Mouse (Mus musculus) liver, embryonic 15.5 days (tissue): ENCODE data around the gene Cfh. TPM values are rescaled to one million over a fixed set of nuclear protein-coding genes. Genes with fewer than 3 reads are reported as not detected.
"Not testable (repeated sequence)": the region's sequence is repeated elsewhere in the genome, so short reads cannot be mapped to it uniquely, and the experiment has no call there.

Experiments
- ATAC-seq: fragments of 200-750 bp; cut with Nextera tagmentation; 2 replicates; pipeline ENCODE4 v1.8.0; 2017; ENCODE audit warnings: moderate number of reproducible peaks, mild to moderate bottlenecking, moderate library complexity; ENCODE audit not compliant: insufficient read depth
- H3K27ac ChIP-seq: fragments of 300-500 bp; sonication (generic); replicated peaks from 2 replicates; pipeline ENCODE4 v1.5.1; 2015; ENCODE audit warnings: mild to moderate bottlenecking, inconsistent platforms
- H3K27me3 ChIP-seq: fragments of 300-500 bp; sonication (generic); 2 replicates; pipeline ENCODE4 v1.6.1; 2015; ENCODE audit warnings: mild to moderate bottlenecking, inconsistent platforms
- H3K36me3 ChIP-seq: fragments of 300-500 bp; sonication (generic); replicated peaks from 2 replicates; pipeline ENCODE4 v1.6.1; 2015; ENCODE audit warnings: moderate library complexity, mild to moderate bottlenecking, inconsistent platforms
- H3K4me1 ChIP-seq: fragments of 300-500 bp; sonication (generic); replicated peaks from 2 replicates; pipeline ENCODE4 v1.6.1; 2015; ENCODE audit warnings: inconsistent platforms
- H3K4me2 ChIP-seq: fragments of 300-500 bp; sonication (generic); 2 replicates; pipeline ENCODE4 v1.6.1; 2015; ENCODE audit warnings: moderate library complexity, mild to moderate bottlenecking, inconsistent platforms
- H3K4me3 ChIP-seq: fragments of 300-500 bp; sonication (generic); replicated peaks from 2 replicates; pipeline ENCODE4 v1.5.1; 2015; ENCODE audit warnings: mild to moderate bottlenecking, inconsistent platforms
- H3K9ac ChIP-seq: fragments of 300-500 bp; sonication (generic); 2 replicates; pipeline ENCODE4 v1.6.1; 2015; ENCODE audit warnings: moderate library complexity, mild to moderate bottlenecking, inconsistent platforms
- H3K9me3 ChIP-seq: fragments of 300-500 bp; sonication (generic); replicated peaks from 2 replicates; pipeline ENCODE4 v1.6.1; 2016; ENCODE audit warnings: inconsistent platforms
- WGBS: fragments of 180-500 bp; shearing (Covaris S2); methylation state at CpG from one replicate; pipeline ENCODE4 v1.1.7; 2015; ENCODE audit warnings: mixed read lengths; ENCODE audit not compliant: insufficient replicate concordance; 5-methylcytosine and 5-hydroxymethylcytosine counted together
- polyA plus RNA-seq: library from polyadenylated mRNA; unstranded; fragments of >200 nt; fragmentation: Nextera tagmentation; extraction: Ambion mirVana; gene quantifications from 2 replicates; pipeline ENCODE4 v1.2.1, GENCODE M21; 2015

Gene Cfh
- 15.8 and 17.1 TPM in 2 replicates for polyA plus RNA-seq

- H3K27me3 ChIP-seq, H3K4me1 ChIP-seq, H3K4me2 ChIP-seq, H3K9me3 ChIP-seq, H3K36me3 ChIP-seq, ATAC-seq, H3K9ac ChIP-seq: not testable (repeated sequence)
- Histone ChIP-seq H3K27ac (0 out of 2 replicates have a peak within 1 kb of the TSS, but pooled peaks have one; percentile 33), H3K4me3 (peak within 1 kb of the TSS; percentile 10; the same call in 1 of the 2 replicates)
Observed at GRCm38 (mm10) chr1:140183664-140184063, at the start of gene Cfh. Gene Cfh, minus strand, starts transcription at chr1:140183764.

GRCm38 (mm10) chr1:140226673-140227072 lies 43.1 kb upstream of the Cfh start:
- Histone ChIP-seq H3K27me3 (no peaks in the 10 kb centered on the region), H3K4me2 (no peak overlapping the region), H3K4me1 (no peaks in the 10 kb centered on the region), H3K27ac (no peak overlapping the region), H3K36me3 (no peaks in the 10 kb centered on the region), H3K9ac (no peak overlapping the region), H3K4me3 (no peak overlapping the region), H3K9me3 (no peaks in the 10 kb centered on the region)
- WGBS = 70% methylated on average over 8 of the region's 8 CpGs
- ATAC-seq = no peak

DNA sequence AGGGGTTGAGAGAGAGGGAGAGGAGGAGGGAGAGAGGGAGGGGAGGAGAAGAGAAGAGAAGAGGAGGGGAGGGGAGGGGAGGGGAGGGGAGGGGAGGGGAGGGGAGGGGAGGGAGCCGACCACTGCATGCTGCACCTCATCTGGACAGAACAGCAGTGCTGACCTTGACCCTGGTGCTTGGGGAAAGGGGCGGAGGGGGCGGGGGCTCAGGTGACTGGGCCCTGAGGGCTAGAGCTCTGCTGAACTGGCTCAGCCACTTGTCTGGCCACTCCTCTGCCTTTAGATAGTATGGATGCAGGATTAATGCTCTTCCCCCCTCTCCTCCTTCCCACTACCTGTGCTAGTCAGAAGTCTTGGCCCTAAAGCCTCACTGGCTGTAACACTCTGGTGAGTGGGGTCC lies 41.7 kb upstream of the Cfh start:
- no peak for ATAC-seq
- no peak overlapping the region for H3K27ac ChIP-seq
- 69% methylated on average over 2 of the region's 3 CpGs for whole genome bisulfite sequencing

GRCm38 (mm10) chr1:140205329-140205728 lies 21.8 kb upstream of the Cfh start:
- Histone ChIP-seq H3K4me2 (no peak overlapping the region), H3K4me3 (no peak overlapping the region), H3K27ac (no peak overlapping the region), H3K4me1 (no peaks in the 10 kb centered on the region), H3K9me3 (no peaks in the 10 kb centered on the region), H3K36me3 (no peaks in the 10 kb centered on the region), H3K9ac (no peak overlapping the region), H3K27me3 (no peaks in the 10 kb centered on the region)
- ATAC-seq = no peak
- WGBS = 53% methylated on average over 2 of the region's 2 CpGs

More for the DNA sequence above, 41.7 kb upstream of the Cfh start:
- no peak overlapping the region for H3K4me3 ChIP-seq
- H3K9ac ChIP-seq = no peak overlapping the region
- H3K4me1 ChIP-seq = no peaks in the 10 kb centered on the region
- no peak overlapping the region for H3K4me2 ChIP-seq
- H3K9me3 ChIP-seq = no peaks in the 10 kb centered on the region
- no peaks in the 10 kb centered on the region for H3K27me3 ChIP-seq
- no peaks in the 10 kb centered on the region for H3K36me3 ChIP-seq

DNA sequence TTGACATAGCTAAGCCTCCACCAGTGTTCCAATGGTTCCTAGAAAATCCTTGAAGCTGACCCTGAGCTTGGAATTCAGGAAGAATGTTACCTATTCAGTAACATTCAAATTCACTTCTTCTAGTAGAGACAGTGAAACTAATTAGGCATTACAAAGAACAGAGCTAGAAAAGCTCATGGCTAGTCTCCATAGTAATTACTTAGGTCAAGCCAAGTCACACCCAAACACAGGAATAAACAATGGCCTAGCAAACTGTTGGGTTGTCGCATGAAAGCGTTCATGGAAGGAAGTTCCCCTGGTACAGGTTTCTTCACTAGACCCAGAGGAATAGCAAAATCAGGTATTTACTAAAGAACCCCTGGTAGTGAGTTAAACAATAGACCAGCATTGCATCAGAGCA lies 4.9 kb upstream of the Cfh start:
- not testable (repeated sequence) for H3K4me3 ChIP-seq, H3K36me3 ChIP-seq, H3K9ac ChIP-seq, H3K9me3 ChIP-seq, ATAC-seq, H3K27ac ChIP-seq, H3K4me2 ChIP-seq, H3K27me3 ChIP-seq, H3K4me1 ChIP-seq
- WGBS = 80% methylated on average over 2 of the region's 2 CpGs

DNA sequence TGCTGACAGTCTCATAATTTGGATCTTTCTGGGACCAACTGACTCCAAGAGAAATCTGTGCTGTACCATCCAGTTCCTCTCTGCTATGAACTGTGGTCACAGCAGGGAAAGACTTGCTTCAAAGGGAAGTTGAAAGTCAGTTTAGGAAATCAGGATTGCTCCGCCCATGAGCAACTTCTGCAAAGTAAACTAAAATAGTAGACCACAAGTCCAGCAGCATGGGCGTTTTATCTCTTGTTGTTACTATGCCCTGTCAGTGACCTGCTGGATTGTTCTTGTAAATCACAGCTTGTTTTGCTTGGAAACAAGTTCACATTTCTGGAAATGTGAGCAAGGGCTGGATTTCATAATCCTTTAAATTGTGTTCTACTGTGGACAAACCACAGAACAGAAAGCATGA lies 356 bp downstream of the Cfh start:
- peak overlapping the region; percentile 10; the same call in 1 of the 2 replicates for H3K4me3 ChIP-seq

GRCm38 (mm10) chr1:140180125-140180524 lies 3.4 kb downstream of the Cfh start:
- H3K27ac ChIP-seq = no peak overlapping the region
- no peaks in the 10 kb centered on the region for H3K27me3 ChIP-seq
- H3K9me3 ChIP-seq = no peaks in the 10 kb centered on the region
- no peak overlapping the region for H3K4me2 ChIP-seq
- no peaks in the 10 kb centered on the region for H3K36me3 ChIP-seq
- H3K4me1 ChIP-seq = no peaks in the 10 kb centered on the region
- 39% methylated on average over 1 of the region's 1 CpGs for WGBS
- no peak overlapping the region for H3K9ac ChIP-seq
- H3K4me3 ChIP-seq = no peak overlapping the region
- no peak for ATAC-seq

More for the DNA sequence above, 356 bp downstream of the Cfh start:
- Histone ChIP-seq H3K4me2 (no peak overlapping the region), H3K36me3 (no peaks in the 10 kb centered on the region), H3K27ac (0 out of 2 replicates have a peak overlapping the region, but pooled peaks have one; percentile 33), H3K9me3 (no peaks in the 10 kb centered on the region), H3K9ac (no peak overlapping the region), H3K27me3 (no peaks in the 10 kb centered on the region), H3K4me1 (no peaks in the 10 kb centered on the region)
- peak; percentile 79 for ATAC-seq
- 5% methylated on average over 2 of the region's 2 CpGs for WGBS

GRCm38 (mm10) chr1:140175442-140175841 lies 8.1 kb downstream of the Cfh start:
- WGBS = 26% methylated on average over 2 of the region's 2 CpGs
- no peaks in the 10 kb centered on the region for H3K9me3 ChIP-seq
- no peak overlapping the region for H3K9ac ChIP-seq
- no peaks in the 10 kb centered on the region for H3K36me3 ChIP-seq
- H3K4me3 ChIP-seq = no peak overlapping the region
- H3K27ac ChIP-seq = no peak overlapping the region
- H3K27me3 ChIP-seq = no peaks in the 10 kb centered on the region
- no peaks in the 10 kb centered on the region for H3K4me1 ChIP-seq
- no peak for ATAC-seq
- H3K4me2 ChIP-seq = no peak overlapping the region

GRCm38 (mm10) chr1:140171581-140172154 lies 11.9 kb downstream of the Cfh start:
- H3K4me2 ChIP-seq = no peak overlapping the region
- 35% methylated on average over 4 of the region's 4 CpGs for WGBS
- ATAC-seq = no peak
- no peaks in the 10 kb centered on the region for H3K9me3 ChIP-seq
- H3K27ac ChIP-seq = no peak overlapping the region
- H3K9ac ChIP-seq = no peak overlapping the region
- no peaks in the 10 kb centered on the region for H3K27me3 ChIP-seq
- no peaks in the 10 kb centered on the region for H3K36me3 ChIP-seq
- H3K4me3 ChIP-seq = no peak overlapping the region
- no peaks in the 10 kb centered on the region for H3K4me1 ChIP-seq

DNA sequence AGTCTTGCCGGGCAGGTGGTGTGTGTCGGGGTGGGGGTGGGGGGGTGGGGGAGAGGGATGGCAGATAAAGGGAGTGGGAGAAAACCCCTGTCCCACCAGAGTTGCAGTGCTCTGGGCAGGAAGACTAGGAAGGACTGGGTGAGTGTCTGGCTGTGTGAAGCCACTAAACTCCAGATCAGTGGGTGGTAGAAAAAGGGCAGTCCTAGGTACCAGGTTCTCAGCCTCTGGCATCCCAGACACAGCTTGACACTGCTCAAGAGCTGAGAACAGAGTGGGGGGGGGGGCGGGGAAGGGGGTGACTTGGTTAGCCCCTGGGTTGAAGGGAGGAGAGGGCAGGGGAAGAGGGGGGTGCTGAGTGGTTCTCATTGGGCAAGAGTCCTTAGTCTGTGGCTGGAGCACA lies 24.6 kb downstream of the Cfh start:
- 45% methylated on average over 2 of the region's 3 CpGs for WGBS
- no peak overlapping the region for H3K4me3 ChIP-seq
- no peak overlapping the region for H3K9ac ChIP-seq
- no peak for ATAC-seq
- H3K4me1 ChIP-seq = no peaks in the 10 kb centered on the region
- H3K4me2 ChIP-seq = no peak overlapping the region
- H3K9me3 ChIP-seq = no peaks in the 10 kb centered on the region
- no peaks in the 10 kb centered on the region for H3K27me3 ChIP-seq
- no peaks in the 10 kb centered on the region for H3K36me3 ChIP-seq
- no peak overlapping the region for H3K27ac ChIP-seq

DNA sequence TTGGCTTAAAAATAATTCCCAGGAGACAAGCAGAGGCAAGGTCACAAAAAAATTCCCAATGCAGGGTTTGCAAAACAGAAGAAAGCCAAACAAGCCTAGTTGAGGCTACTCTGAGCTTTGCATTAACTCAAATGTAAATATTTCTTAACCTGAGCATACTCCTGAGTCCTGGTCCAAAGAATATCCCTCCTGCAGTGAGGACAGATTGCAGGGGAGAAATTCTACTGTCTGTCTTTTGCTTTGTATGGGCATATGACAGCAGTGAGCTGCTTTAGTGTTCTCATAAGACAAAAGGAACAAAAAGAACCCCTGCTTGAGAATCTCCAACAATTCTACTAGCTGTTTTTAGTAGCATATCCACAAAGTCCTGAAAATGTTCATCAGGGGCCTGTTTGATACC lies 114.1 kb downstream of the Cfh start:
- Histone ChIP-seq H3K4me1 (no peaks in the 10 kb centered on the region), H3K4me2 (no peak overlapping the region), H3K27ac (no peak overlapping the region), H3K4me3 (no peak overlapping the region), H3K36me3 (no peaks in the 10 kb centered on the region), H3K27me3 (no peaks in the 10 kb centered on the region), H3K9ac (no peak overlapping the region), H3K9me3 (no peaks in the 10 kb centered on the region)
- no peak for ATAC-seq
